Mouse (Mus musculus) right cerebral cortex, adult 18-20 months (tissue): ENCODE measurements at regions not wholly inside any gene's neighbourhood (a gene's known extent, or its start where the extent isn't known, plus 50 kb on each side); places are given as distances from the start of the nearest gene placed in this dataset.

Source experiments
- DNase-seq: peaks from one replicate; pipeline ENCODE4 v3.0.0; 2022; ENCODE audit warnings: mixed read lengths

- no peak for DNase-seq
Measured at GRCm38 (mm10) chr1:39047316-39047715, 61.9 kb downstream of the Pdcl3 start.

GRCm38 (mm10) chr1:39057304-39057703 lies 71.9 kb downstream of the Pdcl3 start:
- no peak for DNase-seq

GRCm38 (mm10) chr1:39062509-39062908 lies 77.1 kb downstream of the Pdcl3 start:
- no peak for DNase-seq

GRCm38 (mm10) chr1:39063666-39064385 lies 78.4 kb downstream of the Pdcl3 start:
- peak; percentile 77 for DNase-seq

GRCm38 (mm10) chr1:39064781-39065180 lies 79.4 kb downstream of the Pdcl3 start:
- DNase-seq: peak; percentile 46

GRCm38 (mm10) chr1:39067901-39068300 lies 82.5 kb downstream of the Pdcl3 start:
- DNase-seq: no peak

GRCm38 (mm10) chr1:39069086-39069655 lies 83.8 kb downstream of the Pdcl3 start:
- no peak for DNase-seq

- DNase-seq: no peak
Measured at GRCm38 (mm10) chr1:39069676-39070075, 84.3 kb downstream of the Pdcl3 start.

GRCm38 (mm10) chr1:39075966-39076365 lies 90.6 kb downstream of the Pdcl3 start:
- no peak for DNase-seq

GRCm38 (mm10) chr1:39078584-39079315 lies 93.3 kb downstream of the Pdcl3 start:
- no peak for DNase-seq

- peak; percentile 60 for DNase-seq
Measured at GRCm38 (mm10) chr1:39083911-39084826, 98.8 kb downstream of the Pdcl3 start.

GRCm38 (mm10) chr1:39086273-39086672 lies 100.9 kb downstream of the Pdcl3 start:
- peak; percentile 64 for DNase-seq

- DNase-seq: peak; percentile 54
Measured at GRCm38 (mm10) chr1:39089875-39090274, 103.7 kb upstream of the Npas2 start.

GRCm38 (mm10) chr1:39091121-39091520 lies 102.4 kb upstream of the Npas2 start:
- no peak for DNase-seq

- DNase-seq: no peak
Measured at GRCm38 (mm10) chr1:39091638-39092037, 101.9 kb upstream of the Npas2 start.

GRCm38 (mm10) chr1:39093291-39093690 lies 100.2 kb upstream of the Npas2 start:
- DNase-seq: no peak

GRCm38 (mm10) chr1:39094001-39094400 lies 99.5 kb upstream of the Npas2 start:
- DNase-seq: no peak

GRCm38 (mm10) chr1:39095901-39096300 lies 97.6 kb upstream of the Npas2 start:
- no peak for DNase-seq

GRCm38 (mm10) chr1:39096726-39097125 lies 96.8 kb upstream of the Npas2 start:
- no peak for DNase-seq

GRCm38 (mm10) chr1:39097499-39097898 lies 96.0 kb upstream of the Npas2 start:
- peak; percentile 87 for DNase-seq

- no peak for DNase-seq
Measured at GRCm38 (mm10) chr1:39098154-39098553, 95.4 kb upstream of the Npas2 start.

GRCm38 (mm10) chr1:39099246-39099645 lies 94.3 kb upstream of the Npas2 start:
- DNase-seq: peak; percentile 67

- no peak for DNase-seq
Measured at GRCm38 (mm10) chr1:39100492-39100891, 93.0 kb upstream of the Npas2 start.
